Mouse (Mus musculus): ENCODE measurements around the gene Prss46.
"Not testable (repeated sequence)": the region's sequence is repeated elsewhere in the genome, so short reads cannot be mapped to it uniquely, and the experiment has no call there.

Gene Prss46

GRCm38 (mm10) chr9:110844206-110844605, at the start of gene Prss46:
TSS of gene Prss46 (plus strand) at chr9:110844506.
- DNase-seq: no peak

DNA sequence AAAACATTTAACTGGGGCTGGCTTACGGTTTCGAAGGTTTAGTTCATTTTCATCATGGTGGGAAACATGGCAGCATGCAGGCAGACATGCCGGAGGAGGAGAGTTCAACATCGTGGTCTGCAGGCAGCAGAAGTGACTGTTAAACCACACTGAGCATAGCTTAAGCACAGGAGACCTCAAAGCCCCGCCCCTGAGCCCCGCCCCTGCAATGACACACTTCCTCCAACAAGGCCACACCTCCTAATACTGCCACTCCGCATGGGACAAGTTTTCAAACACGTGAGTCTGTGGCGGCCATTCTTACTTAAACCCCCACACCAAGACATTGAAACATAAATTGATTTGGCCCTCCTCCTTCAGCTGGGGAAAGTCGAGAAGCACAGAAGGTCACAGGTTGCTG, 47.3 kb upstream of the Prss46 start:
- no peak for DNase-seq

- DNase-seq: no peak
These were observed 46.4 kb upstream of the Prss46 start, which contains the start of gene Prss42 for GRCm38 (mm10) chr9:110797866-110798265. TSS of gene Prss42 (plus strand) at chr9:110798166.

DNA sequence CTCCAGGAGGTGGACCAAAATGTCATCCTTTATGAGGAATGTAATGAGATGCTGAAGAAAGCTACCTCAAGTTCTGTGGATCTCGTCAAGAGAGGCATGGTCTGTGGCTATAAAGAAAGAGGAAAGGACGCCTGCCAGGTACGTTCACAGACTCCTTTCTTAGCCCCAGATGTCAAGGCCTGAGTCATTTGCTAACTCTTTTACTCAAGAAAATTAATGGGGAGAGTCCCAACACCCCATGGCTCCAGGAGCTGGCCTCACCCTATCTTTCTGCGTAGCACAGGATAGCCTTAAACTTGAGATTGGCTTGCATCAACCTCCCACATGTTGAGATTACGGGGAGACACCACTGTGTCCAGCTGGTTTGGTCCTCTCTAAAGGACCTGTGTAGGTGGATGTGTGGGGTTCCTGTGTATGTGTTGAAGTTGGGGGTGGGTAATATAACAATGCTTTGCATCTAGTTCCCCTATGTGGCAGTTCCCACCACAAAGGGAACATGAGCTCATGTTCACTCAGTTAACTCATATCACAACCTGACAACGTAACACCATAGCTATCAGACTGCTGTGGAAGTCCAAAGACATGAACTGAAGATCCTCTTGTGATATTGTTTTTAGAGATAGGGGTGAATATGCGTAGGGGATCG, 43.3 kb upstream of the Prss46 start:
- no peak for DNase-seq

DNA sequence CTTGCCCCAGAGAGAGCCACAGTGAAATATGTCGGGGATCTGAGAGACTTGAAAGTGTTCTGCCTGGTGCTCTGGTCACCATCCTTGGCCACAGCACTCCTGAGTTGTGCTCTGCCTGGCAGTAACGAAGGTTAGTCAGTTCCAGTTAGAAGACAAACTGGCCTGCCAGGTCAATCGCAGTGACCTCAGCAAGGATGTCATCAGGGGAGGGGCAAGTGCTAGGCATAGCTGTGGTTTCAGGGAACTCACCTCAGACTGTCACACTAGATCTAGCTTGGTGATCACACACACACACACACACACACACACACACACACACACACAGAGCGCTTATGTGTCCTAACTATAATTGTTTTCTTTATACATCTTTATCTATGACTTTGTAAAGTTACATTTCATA, 41.0 kb upstream of the Prss46 start:
- no peak for DNase-seq

GRCm38 (mm10) chr9:110810051-110810450, 34.3 kb upstream of the Prss46 start:
- DNase-seq: no peak

DNA sequence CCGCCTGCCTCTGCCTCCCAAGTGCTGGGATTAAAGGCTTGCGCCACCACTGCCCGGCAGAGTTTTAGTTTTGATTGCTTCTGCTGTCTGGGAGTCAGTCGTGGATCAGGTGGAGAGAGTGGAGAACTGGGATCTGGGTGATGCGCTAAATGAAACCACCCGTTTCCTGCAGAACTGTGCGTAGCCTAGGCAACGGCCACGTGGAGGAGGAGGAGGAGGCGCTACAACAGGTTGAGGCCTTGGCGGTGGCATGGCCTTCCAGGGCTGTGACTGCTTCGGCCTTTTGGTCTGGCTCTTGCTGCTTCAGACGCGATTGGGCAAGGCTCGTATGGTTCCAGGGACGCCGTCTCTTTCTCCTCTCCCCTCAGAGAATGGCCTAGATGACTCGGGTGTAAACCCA, 30.5 kb upstream of the Prss46 start, which contains the start of gene Prss44:
Prss44 (plus strand) TSS at position 206 of the 400 bp plus-strand sequence.
- no peak for DNase-seq

GRCm38 (mm10) chr9:110820546-110820945, 23.8 kb upstream of the Prss46 start:
- DNase-seq: not testable (repeated sequence)

DNA sequence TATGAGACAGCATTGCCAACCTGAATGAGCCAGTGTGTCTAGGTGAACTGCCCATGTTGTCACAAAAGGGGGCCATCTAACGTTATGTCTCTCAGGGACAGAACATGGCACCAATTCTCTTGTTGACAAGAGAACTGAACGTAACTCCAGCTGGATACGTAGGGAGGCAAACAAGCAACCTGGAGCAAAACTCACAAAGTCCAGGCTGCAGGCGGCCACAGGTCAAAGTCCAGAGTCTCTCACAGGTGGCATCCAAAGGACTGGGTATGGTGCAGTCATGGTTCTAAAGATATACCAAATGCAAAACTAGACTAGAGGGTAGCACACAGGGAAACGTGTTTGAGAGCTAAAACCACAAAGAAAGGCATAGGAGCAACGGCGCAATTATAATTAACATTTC, 22.9 kb upstream of the Prss46 start:
- no peak for DNase-seq

DNA sequence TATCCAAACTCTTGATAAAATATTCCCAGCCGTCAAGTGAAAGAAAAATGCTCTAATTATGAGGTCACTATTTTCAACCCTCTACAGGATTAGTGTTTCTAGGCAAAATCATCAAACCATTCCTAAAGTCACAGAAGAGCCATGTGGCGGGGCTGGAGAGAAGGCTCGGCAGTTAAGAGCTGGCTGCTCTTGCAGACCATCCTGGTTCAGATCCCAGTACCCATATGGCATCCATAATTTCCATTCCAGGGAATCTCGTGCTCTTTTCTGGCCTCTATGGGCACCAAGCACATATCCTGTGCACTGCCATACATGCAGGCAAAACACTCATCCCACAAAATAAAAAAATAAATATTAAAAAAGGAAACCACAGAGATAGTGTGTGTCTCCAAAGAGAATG, 18.9 kb upstream of the Prss46 start:
- no peak for DNase-seq

DNA sequence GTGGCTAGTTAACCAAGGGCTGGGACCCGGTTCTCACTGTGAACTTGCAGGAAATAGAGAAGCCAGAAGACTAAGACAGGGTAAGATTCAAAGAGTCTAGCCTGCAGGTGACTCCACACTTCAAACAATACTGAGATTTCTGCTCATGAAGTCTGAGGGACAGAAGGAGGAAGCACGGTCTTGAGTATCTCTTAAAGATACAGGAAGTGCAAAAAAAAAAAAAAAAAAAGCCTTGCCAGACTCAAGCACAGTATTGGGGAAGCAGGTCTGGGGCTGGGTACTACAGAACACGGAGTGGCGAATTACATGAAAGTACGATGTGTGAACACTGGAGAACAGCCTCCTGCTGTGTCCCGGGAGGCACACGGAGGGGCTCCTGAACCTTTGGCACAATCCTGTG, 18.5 kb upstream of the Prss46 start:
- peak; percentile 7 for DNase-seq

- no peak for DNase-seq
These were observed 17.9 kb upstream of the Prss46 start, which contains the start of gene Prss43 for GRCm38 (mm10) chr9:110826390-110826789. TSS of gene Prss43 (plus strand) at chr9:110826690.

GRCm38 (mm10) chr9:110833021-110833420, 11.3 kb upstream of the Prss46 start:
- no peak for DNase-seq

- no peak for DNase-seq
These were observed 9.9 kb upstream of the Prss46 start, which contains the start of gene Prss45 for GRCm38 (mm10) chr9:110834411-110834810. TSS of gene Prss45 (plus strand) at chr9:110834588.

DNA sequence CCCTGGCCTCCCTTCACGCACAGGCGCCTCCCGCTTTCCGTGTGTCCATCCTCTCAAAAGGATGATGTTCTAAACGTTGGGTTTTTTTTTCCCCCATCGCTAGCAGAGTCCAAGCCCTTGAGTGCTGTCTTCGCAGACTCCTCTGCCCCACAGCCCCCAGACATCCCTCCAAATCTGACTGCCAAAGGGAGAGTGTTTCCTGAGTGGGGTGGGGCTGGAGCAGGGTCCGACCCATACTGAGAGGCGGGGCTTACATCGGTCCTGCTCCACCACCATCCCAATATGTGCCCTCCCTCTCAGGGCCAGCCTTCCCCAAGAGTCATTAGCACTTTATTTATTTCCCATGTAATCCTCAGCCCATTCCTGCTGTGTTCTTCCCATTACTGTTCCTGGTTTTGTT, 9.3 kb upstream of the Prss46 start:
- DNase-seq: no peak

DNA sequence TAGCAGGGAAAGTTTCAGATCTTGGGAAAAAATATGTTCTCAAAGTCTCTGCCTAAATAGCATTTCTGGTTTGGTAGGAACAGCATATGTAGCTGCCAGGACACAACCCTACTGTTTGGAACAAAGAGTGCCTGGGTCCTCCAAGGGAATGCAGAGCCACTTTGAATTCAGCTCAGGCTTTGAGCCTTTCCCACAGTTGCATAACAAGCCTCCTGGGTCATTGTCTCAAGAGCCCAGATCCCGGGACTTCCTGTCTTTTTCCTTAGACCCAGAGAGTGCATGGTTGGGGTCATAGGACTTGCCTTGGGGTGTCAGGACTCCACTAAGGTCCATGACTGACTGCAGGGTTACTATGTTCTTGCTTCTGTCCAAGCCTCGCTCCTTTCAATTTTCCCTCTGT, 8.2 kb upstream of the Prss46 start:
- peak; percentile 53 for DNase-seq

GRCm38 (mm10) chr9:110840905-110841304, 3.4 kb upstream of the Prss46 start:
- DNase-seq: no peak

DNA sequence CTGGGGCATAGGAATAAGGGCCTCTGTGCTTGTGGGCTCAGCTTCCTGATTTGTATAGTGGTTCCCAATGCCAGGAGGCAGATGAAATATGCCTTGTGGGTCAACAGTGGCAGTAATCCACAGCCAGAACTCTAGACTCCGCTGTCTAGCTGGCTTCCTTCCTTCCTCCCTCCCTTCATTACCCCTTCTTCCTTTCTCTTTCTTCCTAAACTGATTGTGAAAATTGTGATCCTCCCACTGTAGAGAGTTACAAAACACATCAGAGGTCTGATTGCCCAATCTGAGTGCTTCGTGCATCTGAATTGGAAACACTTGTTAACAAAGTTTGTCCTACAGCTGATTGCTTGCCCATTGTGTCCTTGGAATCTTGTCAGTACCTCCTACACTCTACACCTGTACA, 2.9 kb upstream of the Prss46 start:
- DNase-seq: peak; percentile 78

- DNase-seq: no peak
These were observed 4.9 kb downstream of the Prss46 start for GRCm38 (mm10) chr9:110849162-110849561.

- no peak for DNase-seq
These were observed 11.6 kb downstream of the Prss46 start for GRCm38 (mm10) chr9:110855903-110856302.

GRCm38 (mm10) chr9:110856920-110857319, 12.6 kb downstream of the Prss46 start:
- peak; percentile 34 for DNase-seq

DNA sequence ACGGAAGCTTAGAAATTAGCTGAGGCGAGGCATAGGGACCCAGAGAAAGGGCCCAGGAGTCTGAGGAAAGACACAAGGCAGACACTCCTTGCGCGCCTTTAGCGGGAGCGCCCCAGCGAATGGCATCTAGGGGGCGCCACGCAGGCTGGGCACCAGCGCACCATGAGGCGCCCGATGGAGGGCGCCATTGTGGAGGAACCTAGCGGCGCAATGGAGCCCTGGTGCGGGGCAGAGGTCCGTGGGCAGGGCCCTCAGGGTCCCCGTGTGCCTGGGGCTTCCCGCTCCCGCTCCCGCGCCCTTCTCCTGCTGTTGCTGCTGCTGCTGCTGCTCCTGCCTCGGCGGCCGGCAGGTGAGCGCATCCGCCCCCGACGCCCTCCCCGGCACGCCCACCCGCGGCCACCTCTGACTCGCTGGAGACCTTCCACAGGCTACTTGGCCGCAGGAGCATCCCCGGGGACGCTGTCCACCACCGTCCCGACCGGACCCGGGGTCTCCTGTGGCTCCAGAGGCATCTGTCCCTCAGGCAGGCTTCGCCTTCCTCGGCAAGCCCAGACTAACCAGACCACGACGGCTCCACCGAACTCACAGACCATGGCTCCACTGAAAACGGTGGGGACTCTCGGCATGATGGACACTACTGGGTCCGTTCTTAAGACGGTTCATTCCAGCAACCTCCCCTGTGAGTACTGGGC, 13.6 kb downstream of the Prss46 start, which contains the start of gene Prss50:
Prss50 (plus strand) TSS at position 187 of the 692 bp plus-strand sequence.
- no peak for DNase-seq

- no peak for DNase-seq
These were observed 14.2 kb downstream of the Prss46 start for GRCm38 (mm10) chr9:110858523-110858922.

- DNase-seq: no peak
These were observed 14.8 kb downstream of the Prss46 start for GRCm38 (mm10) chr9:110858967-110859596.

Data from lung, postnatal 36 days (tissue).